Mouse (Mus musculus): Measurements from ENCODE around the gene Vsnl1.

DNA sequence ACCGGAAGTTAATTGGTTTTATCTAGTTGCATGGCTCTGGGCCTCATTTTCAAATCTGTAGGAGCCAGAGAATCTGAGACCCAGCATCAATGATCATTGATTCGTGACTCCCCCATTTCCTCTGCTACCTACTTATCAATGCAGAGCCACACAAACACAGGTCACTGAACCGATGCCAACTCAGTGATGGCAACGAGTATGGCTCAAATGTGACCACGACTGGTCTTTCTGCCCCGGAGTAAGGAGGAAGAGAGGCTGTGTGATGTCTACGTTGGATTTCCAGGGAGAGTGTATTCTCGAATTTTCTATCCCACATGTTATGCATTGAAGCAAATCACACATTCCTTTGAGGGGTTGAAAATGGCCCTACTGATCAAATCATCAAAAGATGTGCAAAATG is 2.0 kb downstream of the Vsnl1 start:
- TF ChIP-seq POLR2A (IDR thresholded peaks at IDR 0.05; ENCODE audit: extremely low read depth, insufficient read depth, low read length) = no peak
- TF ChIP-seq CTCF (IDR thresholded peaks at IDR 0.05; ENCODE audit: low read depth, low read length) = no peak
